Mouse (Mus musculus) heart, postnatal 0 days (tissue): ENCODE measurements around the gene Pard3.

ENCODE experiments used
- CTCF ChIP-seq: IDR thresholded peaks from 2 replicates; pipeline ENCODE4 v1.5.1; 2016; ENCODE audit warnings: antibody characterized with exemption, control low read depth, low read depth
- EP300 ChIP-seq: IDR thresholded peaks from 2 replicates; pipeline ENCODE4 v1.6.1; 2016; ENCODE audit warnings: antibody characterized with exemption, low read depth

DNA sequence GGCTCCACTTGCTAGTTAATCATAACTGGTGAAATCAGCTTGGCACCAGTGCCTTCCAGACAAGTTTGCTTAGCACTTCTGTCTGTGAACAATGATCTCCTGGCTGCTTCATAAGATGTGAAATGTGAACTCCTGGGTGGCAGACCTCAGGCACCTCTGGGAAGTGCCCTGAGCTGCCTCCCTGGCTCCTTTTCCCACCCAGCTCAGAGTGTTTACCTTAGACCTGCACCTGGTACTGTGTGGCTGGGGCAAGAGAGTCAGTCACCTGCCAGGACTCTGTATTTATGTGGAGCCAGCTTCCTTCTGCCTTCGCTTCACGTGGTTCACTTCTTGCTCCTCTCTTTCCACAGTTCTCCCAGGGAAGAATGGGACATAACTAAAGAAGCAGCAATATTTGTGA is 77.3 kb downstream of the Pard3 start:
- TF ChIP-seq CTCF (no peak), EP300 (no peak)
